Mouse (Mus musculus): ENCODE results near the gene Prps1. TPM values are rescaled to one million over a fixed set of nuclear protein-coding genes. Genes with fewer than 3 reads are reported as not detected.

Gene Prps1
- total RNA-seq, 2 experiments from 2014 or later, result 33.7 to 38.2 TPM

- peak; percentile 44 for TF ChIP-seq CTCF (IDR thresholded peaks at IDR 0.05)
- peak overlapping the region; percentile 90 for H3K27ac ChIP-seq
- no peak overlapping the region for H3K4me3 ChIP-seq
- intact Hi-C loops (cut with DNase I), result no loop called here
- DNase-seq, result peak; percentile 84
These were observed 65.8 kb downstream of the Prps1 start for GRCm38 (mm10) chrX:140522071-140522765.

DNA sequence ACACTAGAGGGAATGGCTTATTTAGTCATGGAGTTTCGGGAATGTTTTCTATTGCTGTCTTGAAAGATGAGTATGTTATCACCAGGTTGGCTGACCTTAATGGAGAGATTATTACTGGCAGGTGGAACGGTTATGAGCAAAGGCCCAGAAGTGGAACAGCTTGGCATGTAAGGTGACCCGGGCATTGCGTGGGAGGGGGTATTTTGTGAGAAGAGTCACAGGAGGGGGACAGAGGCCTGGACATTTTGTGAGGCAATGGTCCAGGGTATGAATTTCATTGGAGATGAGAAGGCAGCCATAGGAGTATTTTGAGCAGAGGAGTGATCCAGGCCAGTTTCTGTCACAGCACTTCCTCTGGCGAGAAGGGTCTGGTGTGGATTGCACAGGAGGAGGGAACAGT, 67.8 kb downstream of the Prps1 start:
- Histone ChIP-seq H3K4me3 (no peak overlapping the region), H3K27ac (peak overlapping the region; percentile 90)
- intact Hi-C loops (cut with DNase I), result no loop called here
- TF ChIP-seq CTCF (IDR thresholded peaks at IDR 0.05), result no peak
- peak; percentile 82 for DNase-seq

Other genes with a start within 250 kb of the Prps1 start
- not detected for gene Frmpd3, start 114.3 kb upstream of the Prps1 start, total RNA-seq (2021)
- 100 to 1,000 TPM; 243 to 420 TPM for gene Tsc22d3, start 144.0 kb downstream of the Prps1 start, total RNA-seq (2021)
- 1 to 10 TPM; 5.0 to 9.4 TPM for gene Mid2, start 208.0 kb downstream of the Prps1 start, total RNA-seq (2021)

All from gastrocnemius, adult 2 months (tissue).